Mouse (Mus musculus) spleen, adult 12 weeks (tissue): ENCODE data around the gene Stmn1.

ENCODE experiments used
- DNase-seq: peaks from one replicate; pipeline ENCODE4 v3.0.0; 2022; ENCODE audit warnings: low spot score

Stmn1 gene

DNA sequence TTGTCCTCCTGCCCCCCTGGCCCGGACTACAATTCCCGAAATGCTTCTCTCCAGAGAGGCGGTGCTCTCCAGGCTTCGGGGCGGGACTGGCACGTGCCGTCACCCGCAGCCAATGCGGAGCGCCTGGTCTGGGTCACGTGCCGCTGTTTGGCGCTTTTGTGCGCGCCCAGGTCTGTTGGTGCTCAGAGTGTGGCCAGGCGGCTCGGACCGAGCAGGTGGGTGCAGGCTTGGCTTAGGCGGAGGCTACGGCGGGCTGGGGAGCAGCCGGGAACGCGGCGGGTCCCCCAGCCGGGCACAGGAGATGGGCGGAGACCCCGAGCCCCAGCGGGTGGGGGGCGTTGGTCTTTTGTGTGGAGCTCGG, at the start of gene Stmn1:
TSS of gene Stmn1 (plus strand) at position 106 of the 361 bp plus-strand sequence.
- peak; percentile 87 for DNase-seq

DNA sequence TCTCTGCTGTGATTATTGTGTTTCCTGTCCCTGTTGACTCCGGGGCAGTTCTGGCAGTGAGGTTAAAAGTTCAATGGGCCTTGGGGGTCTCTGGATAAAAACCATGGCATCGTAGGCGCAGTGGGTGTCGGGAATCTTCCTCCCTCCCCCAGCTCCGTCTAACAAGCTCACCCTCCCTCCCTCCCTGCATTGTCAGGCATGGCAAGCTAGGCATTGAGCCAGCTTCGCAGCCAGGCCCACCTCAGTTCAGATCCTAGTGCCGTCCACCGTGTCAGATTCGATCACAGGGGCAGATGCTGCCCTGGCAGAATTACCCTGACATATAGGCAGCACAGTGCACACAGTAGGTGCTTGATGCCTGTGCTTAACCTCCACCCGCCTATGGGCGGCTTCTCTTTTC, 46.1 kb upstream of the Stmn1 start:
- no peak for DNase-seq

DNA sequence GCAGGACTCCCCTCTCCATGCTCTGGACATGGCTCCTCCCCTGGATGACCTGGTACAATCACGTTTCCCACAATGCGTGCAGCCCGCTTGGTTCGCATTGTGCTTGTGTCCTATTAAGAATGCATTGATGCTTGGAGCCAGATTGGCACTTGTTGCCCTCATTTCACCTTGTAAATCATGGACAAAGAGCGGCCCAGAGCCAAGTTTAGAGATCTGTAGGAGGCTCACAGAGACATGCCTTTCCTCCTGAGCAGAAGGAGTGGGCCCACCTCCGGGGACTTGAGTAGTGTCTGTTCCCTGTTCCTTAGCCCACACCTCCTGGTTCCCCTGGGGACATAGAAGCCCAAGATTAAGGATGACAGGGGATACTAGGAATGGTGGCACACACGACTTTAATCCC, 44.2 kb upstream of the Stmn1 start:
- no peak for DNase-seq

DNA sequence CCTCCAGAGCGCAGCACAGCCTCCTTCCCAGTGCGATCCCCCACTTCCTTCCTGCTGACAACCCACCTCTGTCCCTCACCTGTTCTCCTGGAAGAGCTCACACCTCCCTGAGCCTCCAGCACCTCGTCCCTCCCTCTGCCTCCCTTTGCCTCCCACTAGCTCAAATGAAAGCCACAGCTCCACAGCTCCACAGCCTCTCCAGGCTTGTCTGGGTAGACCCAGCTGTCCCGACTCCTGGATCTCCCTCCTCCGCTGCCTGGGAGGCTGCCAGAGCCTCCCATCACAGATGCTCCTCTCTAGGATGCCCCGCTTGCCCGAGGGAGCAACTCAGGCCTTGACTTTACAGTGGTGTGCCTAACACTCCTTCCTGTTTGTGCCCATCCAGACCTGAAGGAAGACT, 43.0 kb upstream of the Stmn1 start:
- DNase-seq = no peak

DNA sequence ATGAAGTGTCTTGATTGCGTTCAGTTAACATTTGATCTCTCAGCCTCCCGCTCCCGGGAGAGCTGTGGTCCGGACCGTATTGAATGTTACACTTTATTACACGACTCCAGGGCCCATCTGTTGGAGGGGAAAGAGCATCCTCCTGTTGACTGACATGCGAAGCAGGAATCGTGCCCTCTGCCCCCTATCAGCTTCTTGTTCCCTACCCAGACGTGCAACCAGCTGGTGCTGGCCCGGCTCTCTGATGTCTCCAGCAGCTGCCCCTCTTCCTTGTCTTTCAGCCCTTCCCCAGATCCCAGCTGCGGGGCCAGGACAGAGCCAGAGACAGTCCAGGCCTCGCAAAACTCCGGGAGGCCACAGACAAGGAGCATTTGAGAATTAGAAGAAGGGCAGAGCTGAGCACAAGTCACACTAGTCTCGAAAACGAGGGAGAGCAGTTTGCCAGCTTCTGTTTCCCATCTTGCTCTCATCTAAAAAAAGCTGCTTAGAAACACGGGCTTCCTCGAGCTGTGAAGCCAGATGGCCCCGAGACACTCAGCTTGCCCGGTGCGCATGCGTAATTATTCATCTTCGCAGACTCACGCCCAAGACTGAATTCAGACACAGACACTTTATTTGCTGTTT, 37.6 kb upstream of the Stmn1 start:
- no peak for DNase-seq

DNA sequence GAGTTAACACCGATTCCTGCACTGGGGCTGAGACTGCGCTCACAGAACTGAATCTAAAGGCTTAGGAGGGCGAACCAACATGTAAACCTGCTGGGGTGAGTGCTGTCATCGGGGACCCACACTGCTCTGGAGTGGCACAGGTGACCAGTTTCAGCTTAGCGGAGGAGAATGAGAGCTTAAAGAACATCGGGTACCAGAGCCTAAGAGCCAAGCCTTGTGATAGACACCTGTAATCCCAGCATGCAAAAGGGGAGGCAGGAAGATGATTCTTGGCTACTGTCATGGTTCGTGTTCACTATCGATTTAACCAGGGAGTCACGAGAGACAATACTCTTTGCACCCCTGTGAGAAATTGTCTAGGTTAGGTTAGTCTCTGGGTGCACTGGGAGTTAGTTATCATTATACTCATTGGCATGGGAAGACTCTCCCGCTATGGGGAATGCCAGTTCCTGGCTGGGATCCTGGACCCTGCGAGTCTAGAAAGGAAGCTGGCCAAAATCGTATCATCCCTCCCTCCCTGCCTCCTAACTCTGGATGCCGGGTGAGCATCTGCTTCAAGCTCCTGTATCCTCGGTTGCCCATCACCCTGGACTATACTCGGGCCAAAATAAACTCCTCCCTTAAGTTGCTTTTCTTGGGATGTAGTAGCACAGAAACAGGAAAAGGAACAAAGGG, 35.3 kb upstream of the Stmn1 start:
- DNase-seq = no peak

DNA sequence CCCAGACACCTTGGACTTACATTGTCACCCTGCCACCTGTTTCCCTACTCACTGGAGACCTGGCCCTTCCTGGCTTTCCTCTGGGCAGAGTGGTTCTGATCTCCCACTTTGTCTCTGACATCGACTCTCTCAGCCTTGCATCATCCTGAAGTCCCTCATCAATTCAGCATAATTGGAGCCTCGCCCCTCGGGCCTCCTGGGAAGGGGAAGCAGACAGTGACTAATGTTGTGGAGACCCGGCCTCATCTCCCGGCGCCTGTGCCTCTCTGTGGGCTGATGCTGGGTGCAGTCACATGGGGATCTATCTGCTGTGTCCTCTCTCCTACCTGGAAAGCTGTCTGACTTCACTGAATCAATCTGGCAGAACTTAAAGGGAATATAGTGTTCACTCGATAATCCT, 31.9 kb upstream of the Stmn1 start:
- no peak for DNase-seq

DNA sequence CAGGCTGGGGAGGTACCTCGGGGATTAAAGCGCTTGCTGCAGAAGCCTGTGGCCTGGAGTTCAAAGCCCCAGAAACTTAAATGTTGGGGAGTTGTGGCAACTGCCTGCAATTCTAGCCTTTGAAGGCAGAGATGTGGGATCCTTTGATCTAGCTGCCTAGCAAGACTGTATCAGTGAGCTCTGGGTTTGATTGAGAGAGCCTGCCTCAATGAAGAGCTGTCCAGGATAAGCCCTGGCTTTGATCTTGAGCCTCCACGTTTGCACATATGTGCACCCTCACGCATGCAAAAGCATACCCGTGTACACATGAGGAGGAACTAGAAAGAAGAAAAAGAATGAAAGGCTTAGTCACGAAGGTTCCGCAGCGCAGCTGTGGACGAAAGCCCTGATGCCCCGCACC, 31.5 kb upstream of the Stmn1 start:
- DNase-seq = no peak

DNA sequence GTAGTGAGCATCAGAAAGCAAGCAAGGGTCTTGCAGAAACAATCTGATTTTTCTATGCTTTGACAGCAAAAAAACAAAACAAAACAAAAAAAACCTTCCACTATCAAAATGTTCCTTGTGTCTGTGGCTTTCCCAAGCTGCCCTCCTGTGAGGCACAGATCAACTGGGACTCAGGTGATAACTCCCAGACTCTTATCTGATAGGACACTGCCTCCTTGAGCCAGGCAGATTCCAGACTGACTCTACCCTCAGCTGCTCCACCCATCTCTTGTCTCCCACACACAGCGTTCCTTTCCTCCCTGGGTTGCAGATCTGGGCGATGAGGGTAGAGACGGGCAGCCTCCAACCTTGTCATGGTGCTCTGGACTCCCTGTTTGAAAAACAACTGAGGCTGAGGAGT, 29.0 kb upstream of the Stmn1 start:
- no peak for DNase-seq

DNA sequence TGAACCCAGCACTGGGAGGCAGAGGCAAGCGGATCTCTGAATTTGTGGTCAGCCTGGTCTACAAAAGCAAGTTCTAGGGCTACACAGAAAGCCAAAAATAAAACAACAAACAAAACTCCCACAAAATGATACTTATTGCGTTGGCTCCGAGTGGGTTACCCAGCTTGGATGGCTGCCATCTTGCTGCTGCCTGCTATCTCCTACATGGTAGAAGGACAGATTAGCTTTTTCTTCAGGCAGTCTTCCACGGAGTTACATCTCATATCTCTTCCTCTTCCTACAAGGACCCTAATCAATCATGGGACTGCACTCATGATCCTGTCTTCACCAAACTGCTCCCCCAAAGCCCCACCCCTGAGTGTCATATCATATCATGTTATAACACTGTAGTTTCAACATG, 28.2 kb upstream of the Stmn1 start:
- DNase-seq = no peak

DNA sequence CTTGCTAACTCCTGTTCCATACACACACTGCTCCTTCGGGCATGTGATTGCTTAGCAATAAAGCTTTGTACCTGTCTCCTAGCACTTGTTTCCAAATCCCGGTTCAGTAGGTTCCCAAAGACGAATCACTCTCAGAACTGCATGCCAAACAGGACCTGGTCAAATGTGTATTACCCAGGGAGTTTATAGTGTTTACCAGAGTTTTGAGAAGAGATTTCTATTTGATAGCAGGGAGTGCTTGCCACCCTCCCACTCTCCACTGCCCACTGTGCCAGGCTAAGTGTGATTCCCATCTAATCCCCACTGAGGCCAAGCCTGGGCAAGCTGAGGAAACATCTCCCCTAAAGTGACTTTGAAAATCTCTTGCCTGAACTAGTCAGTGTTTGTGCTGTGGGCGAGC, 25.9 kb upstream of the Stmn1 start:
- no peak for DNase-seq

DNA sequence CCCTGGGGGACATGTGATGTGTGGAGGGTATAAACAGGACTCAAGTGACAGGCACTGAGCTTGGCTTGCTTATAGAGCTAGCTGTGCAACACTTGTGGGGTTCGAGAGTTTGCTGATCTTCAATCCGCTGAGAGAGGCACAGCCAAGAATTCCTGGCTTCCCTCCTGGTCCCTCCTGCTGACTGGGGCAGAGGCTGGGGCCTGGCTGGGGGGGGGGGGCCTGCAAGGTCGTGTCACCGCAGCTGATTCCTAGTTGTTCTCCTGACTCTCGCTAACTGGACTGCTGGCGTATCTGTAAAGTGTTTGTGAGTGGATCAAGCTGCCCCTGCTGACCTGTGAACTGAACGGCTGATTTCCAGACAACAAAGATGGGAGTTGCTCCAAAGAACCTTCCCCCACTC, 24.5 kb upstream of the Stmn1 start:
- no peak for DNase-seq

DNA sequence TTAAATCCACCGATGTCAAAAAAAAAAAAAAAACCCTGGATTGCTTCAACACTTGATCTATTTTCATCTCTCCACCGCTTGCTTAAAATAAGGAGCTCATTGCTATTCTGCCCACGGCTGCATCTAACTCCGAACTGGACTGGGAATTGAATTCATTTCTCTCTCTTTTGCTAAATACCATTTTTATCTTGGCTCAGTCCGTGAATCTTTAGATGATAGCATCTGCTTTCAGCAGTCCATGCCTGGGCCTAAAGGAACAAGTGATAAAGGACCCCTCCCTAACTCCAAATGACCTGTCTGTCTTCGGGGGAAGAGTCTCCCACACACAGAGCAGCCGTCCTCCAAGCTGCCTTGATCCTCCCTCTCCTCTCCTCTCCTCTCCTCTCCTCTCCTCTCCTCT, 23.2 kb upstream of the Stmn1 start:
- DNase-seq = no peak

DNA sequence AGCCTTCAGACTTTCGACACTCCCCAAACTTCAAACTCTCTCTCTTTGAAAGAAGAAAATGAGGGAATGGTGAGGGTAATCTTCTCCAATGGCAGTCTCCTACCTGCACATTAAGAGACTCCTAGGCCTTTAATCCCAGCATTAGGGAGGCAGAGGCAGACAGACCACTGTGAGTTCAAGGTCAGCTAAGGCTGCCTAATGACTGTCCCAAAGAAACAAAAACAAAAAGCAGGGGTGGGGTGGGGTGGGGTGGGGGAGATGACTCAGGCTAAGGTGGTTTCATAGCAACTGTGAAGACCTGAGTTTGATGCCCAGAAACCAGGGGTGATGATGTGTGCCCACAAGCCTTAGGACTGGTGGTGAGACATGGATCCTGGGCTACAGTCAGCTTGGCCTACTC, 22.6 kb upstream of the Stmn1 start:
- DNase-seq = no peak

DNA sequence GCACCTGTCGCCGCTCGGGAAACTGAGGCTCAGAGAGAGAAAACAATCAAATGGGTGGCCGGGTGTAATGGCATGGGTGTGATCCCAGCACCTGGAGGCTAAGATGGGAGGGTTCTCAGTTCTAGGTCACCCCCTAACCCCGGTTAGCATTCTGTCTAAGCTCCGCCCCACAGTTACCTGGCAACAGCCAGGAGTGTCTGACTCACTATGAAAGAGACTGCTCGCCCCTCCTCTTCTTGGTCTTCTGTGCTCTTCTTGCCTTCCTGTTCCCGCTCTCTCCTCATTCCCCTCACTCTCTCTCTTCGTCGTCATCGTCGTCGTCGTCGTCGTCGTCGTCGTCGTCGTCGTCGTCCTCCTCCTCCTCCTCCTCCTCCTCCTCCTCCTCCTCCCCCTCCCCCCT, 20.2 kb upstream of the Stmn1 start:
- no peak for DNase-seq

DNA sequence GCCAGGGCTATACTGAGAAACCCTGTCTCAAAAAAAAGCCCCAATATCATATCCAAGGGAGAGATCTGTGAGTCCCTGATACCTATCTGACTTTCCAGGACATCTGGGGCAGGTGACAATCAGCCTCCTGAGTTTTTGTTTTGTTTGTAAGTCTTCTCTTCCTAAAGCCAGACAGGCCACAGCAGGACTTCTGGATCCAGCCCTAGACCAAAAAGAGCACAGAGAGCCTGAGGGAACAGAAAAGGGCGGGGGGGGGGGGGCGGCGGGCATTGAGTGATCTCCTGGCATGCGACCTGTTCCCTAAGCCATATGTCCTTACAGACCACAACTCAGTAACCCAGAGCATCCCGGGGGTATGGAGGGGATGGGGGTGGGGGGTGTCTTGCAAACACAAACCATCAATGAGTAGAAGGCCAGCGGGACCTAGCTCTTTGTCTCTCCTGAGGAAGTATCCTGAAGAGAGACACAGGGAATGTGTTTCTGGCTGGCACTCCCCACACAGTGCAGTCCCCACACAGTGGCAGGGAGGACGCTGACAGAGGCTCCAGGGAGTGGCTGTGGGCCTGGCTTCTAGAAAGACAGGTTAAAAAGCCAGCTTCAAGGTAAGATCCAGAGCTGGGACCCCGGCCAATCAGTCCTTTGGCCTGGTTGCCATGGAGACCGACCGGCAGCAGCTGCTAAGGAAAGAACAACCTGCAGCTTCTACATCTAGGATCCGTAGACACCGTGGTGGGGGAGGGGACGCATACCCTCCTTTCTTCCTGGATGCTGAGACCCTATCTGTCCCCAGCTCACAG, 18.3 kb upstream of the Stmn1 start:
- DNase-seq = no peak

DNA sequence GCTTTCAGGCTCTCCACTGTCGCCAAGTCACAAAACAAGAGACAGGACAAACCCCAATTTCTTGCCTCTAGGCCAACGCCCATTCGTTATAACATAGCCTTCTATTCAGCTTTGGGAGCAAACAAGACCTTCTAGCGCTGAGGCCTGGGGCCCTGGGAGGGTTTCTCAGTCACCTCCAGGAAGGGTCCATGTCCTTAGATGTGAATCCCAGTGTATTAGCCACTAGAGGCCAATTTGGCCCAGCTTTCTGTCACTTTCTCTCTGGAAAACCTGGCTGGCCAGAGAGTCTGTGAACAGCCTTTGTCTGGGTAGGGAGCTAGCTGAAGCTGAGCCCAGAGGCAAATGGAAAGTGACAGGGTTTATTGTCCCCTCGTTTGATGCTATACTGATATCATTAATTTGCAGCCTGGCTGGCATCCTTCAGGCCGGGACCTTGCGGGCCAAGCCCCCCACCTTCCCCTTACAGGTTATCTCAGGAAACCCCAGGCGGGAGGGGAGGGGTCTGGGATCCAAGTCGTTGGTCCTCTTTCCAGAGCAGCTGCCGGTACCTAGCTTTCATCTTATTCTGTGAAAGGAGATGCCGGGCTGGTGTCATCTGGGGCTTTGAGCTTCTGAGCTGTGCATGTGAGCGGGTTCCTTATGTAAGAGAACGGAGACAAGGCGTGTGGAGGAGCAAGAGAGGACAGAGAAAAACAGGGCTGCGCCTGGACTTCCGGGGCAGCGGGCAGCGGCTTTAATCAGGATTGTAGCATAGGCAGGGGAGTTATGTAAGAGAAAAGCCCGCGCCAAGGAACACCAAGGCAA, 17.5 kb upstream of the Stmn1 start:
- no peak for DNase-seq

DNA sequence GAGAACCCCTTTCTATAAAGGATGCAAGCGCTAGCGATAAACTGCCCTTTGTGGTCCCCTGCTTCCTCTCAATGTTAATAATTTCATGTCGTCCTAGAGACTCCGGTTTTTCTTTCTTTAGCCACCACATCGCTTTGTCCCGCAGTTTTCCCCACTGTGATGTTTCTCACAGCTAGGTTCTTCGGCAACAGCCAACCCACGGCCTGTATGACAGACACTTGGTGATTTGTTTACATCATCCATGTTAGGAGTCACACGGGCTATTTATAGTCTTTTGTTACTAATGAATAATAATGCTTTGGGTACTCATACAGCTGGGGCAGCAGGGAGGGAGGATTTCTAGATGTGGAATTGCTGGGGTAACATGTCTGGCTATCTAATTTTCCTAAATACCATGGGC, 16.6 kb upstream of the Stmn1 start:
- no peak for DNase-seq

DNA sequence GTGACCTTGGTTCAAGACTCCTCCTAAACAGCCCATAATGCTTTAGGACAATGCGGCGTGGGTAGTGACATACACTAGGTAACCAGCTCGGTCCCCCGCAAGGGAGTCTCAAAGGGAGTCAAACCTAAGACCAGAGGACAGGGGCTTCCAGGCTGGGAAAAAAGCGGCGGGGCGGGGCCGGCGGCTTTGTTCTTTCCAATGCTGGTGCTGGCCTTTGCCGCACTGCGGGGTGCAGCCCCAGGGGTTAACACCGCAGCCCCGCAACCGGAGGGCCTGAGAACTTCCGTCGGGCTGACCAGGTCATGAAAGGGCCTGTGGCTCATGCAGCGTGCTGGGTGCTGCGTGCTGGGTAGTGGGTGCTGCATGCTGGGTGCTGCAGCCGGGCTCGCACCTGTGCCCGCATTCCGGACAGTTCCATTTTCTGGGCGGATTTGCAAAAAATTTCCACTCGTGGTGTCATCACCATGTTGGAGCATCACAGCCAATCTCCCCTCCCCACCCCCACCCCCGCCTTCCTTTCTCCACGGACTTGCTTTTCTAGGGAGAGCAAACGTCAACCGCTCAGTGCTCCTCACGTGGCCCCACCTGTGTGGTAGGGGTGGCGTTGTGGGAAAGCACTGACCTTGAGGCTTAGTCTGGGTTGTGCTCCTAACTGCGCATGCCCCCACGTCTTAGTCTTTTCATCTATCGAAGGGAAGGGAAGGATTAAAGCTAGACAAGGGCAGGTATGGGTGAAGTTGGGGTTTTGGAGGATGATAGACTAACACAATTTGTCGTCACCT, 14.3 kb upstream of the Stmn1 start:
- no peak for DNase-seq

DNA sequence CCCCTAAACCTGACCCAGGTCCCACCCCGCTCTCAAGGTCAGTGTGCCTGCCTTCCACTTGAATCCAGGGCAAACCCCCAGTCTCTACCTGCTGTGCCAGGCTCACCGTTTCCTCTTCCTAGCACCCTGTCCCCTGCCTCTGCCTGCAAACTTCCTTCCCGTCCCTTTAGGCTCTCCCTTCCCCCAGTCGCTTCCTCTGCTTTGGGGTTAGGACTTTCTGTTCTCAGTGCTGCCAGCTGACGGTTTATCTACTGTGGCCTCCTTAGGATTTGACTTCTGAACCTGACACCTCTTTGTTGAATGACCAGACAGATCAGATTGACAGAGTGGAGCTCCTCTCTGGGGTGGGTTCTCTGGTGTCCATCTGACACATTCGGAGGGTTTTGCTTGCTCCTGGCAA, 12.8 kb upstream of the Stmn1 start:
- no peak for DNase-seq

DNA sequence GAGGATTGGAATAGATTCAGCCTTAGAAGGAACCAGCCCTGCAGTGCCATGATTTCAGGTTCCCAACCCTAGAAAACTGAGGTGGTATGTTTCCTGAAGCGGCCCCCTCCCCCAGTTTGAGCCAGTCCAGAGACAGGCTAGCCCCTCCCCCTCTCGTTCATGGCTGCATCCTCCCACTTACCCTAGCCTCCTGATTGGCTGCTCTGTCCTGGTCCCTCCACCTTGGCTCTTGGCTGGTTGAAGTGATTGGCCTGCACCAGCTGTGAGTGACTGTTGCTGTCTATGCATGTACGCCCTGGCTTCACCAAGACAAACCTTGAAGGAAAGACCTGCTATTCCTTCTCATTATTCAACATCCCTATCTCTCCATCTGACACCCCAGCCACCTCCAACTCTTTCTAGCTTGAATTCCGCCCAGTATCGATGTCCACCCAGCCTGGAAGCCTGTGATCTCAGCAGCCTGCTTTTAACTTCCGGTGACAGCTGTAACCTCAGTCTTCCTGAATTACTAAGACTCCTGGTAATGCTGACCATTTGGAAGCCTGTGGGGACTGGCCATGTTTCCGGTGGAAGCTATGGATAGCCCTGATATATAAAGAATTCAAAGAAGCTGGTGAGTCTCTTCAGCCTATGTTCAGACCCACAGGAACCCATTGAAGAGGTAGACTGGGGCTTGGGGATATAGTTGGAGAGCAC, 10.8 kb upstream of the Stmn1 start:
- no peak for DNase-seq
